Mouse (Mus musculus) heart, embryonic 12.5 days (tissue): ENCODE measurements at regions not wholly inside any gene's neighbourhood (a gene's known extent, or its start where the extent isn't known, plus 50 kb on each side); places are given as distances from the start of the nearest gene placed in this dataset.

ENCODE experiments used
- ATAC-seq: fragments of 200-750 bp; cut with Nextera tagmentation; 2 replicates; pipeline ENCODE4 v1.8.0; 2017; ENCODE audit warnings: moderate TSS enrichment, moderate library complexity; ENCODE audit not compliant: insufficient number of reproducible peaks, low FRiP score
- H3K27ac ChIP-seq: fragments of 300-500 bp; sonication (generic); 2 replicates; pipeline ENCODE4 v1.5.1; 2016; ENCODE audit warnings: mild to moderate bottlenecking, moderate library complexity; ENCODE audit not compliant: poor library complexity, severe bottlenecking
- H3K27me3 ChIP-seq: fragments of 300-500 bp; sonication (generic); replicated peaks from 2 replicates; pipeline ENCODE4 v1.6.1; 2016; ENCODE audit warnings: mild to moderate bottlenecking, moderate library complexity
- H3K36me3 ChIP-seq: fragments of 300-500 bp; sonication (generic); 2 replicates; pipeline ENCODE4 v1.6.1; 2016; ENCODE audit warnings: mild to moderate bottlenecking, moderate library complexity
- H3K4me1 ChIP-seq: fragments of 300-500 bp; sonication (generic); replicated peaks from 2 replicates; pipeline ENCODE4 v1.6.1; 2016; ENCODE audit warnings: mild to moderate bottlenecking
- H3K4me2 ChIP-seq: fragments of 300-500 bp; sonication (generic); 2 replicates; pipeline ENCODE4 v1.6.1; 2016; ENCODE audit warnings: mild to moderate bottlenecking, moderate library complexity
- H3K4me3 ChIP-seq: fragments of 300-500 bp; sonication (generic); 2 replicates; pipeline ENCODE4 v1.5.1; 2016; ENCODE audit warnings: mild to moderate bottlenecking
- H3K9ac ChIP-seq: fragments of 300-500 bp; sonication (generic); 2 replicates; pipeline ENCODE4 v1.6.1; 2016; ENCODE audit warnings: mild to moderate bottlenecking, moderate library complexity
- H3K9me3 ChIP-seq: fragments of 300-500 bp; sonication (generic); replicated peaks from 2 replicates; pipeline ENCODE4 v1.6.1; 2016; ENCODE audit warnings: mild to moderate bottlenecking, moderate library complexity
- WGBS: fragments of 180-500 bp; shearing (Covaris S2); methylation state at CpG from one replicate; pipeline ENCODE4 v1.1.7; 2016; 5-methylcytosine and 5-hydroxymethylcytosine counted together

- no peaks in the 10 kb centered on the region for H3K27me3 ChIP-seq
- H3K27ac ChIP-seq, result no peak overlapping the region
- no peaks in the 10 kb centered on the region for H3K36me3 ChIP-seq
- no peak overlapping the region for H3K9ac ChIP-seq
- no peaks in the 10 kb centered on the region for H3K4me1 ChIP-seq
- 91% methylated on average over 4 of the region's 4 CpGs for WGBS
- no peak overlapping the region for H3K4me2 ChIP-seq
- H3K9me3 ChIP-seq, result peaks cover 8% of the 10 kb centered on the region
- H3K4me3 ChIP-seq, result no peak overlapping the region
- ATAC-seq, result no peak
These were observed 67.6 kb upstream of the 1700021F07Rik start for GRCm38 (mm10) chr2:173454741-173455140.

- no peak for ATAC-seq
- no peaks in the 10 kb centered on the region for H3K27me3 ChIP-seq
- H3K9me3 ChIP-seq, result peaks cover 8% of the 10 kb centered on the region
- no peak overlapping the region for H3K27ac ChIP-seq
- 85% methylated on average over 12 of the region's 12 CpGs for WGBS
- H3K36me3 ChIP-seq, result no peaks in the 10 kb centered on the region
- H3K4me3 ChIP-seq, result no peak overlapping the region
- no peak overlapping the region for H3K9ac ChIP-seq
- H3K4me2 ChIP-seq, result no peak overlapping the region
- H3K4me1 ChIP-seq, result no peaks in the 10 kb centered on the region
These were observed 67.2 kb upstream of the 1700021F07Rik start for GRCm38 (mm10) chr2:173455216-173455615.

- no peaks in the 10 kb centered on the region for H3K36me3 ChIP-seq
- no peak overlapping the region for H3K27ac ChIP-seq
- no peaks in the 10 kb centered on the region for H3K27me3 ChIP-seq
- no peak overlapping the region for H3K9ac ChIP-seq
- no peak overlapping the region for H3K4me3 ChIP-seq
- H3K4me2 ChIP-seq, result no peak overlapping the region
- peaks cover 8% of the 10 kb centered on the region for H3K9me3 ChIP-seq
- ATAC-seq, result no peak
- 74% methylated on average over 7 of the region's 7 CpGs for WGBS
- H3K4me1 ChIP-seq, result no peaks in the 10 kb centered on the region
These were observed 66.3 kb upstream of the 1700021F07Rik start for GRCm38 (mm10) chr2:173456083-173456482.

GRCm38 (mm10) chr2:173456924-173457623 is 65.3 kb upstream of the 1700021F07Rik start:
- H3K4me2 ChIP-seq, result no peak overlapping the region
- 79% methylated on average over 9 of the region's 9 CpGs for WGBS
- H3K4me1 ChIP-seq, result no peaks in the 10 kb centered on the region
- ATAC-seq, result no peak
- no peak overlapping the region for H3K9ac ChIP-seq
- H3K9me3 ChIP-seq, result peaks cover 8% of the 10 kb centered on the region
- H3K27ac ChIP-seq, result no peak overlapping the region
- H3K27me3 ChIP-seq, result no peaks in the 10 kb centered on the region
- H3K4me3 ChIP-seq, result no peak overlapping the region
- no peaks in the 10 kb centered on the region for H3K36me3 ChIP-seq

GRCm38 (mm10) chr2:173457624-173458320 is 64.6 kb upstream of the 1700021F07Rik start:
- Histone ChIP-seq H3K4me3 (no peak overlapping the region), H3K4me2 (no peak overlapping the region), H3K36me3 (no peaks in the 10 kb centered on the region), H3K9me3 (peaks cover 8% of the 10 kb centered on the region), H3K9ac (no peak overlapping the region), H3K27ac (no peak overlapping the region), H3K4me1 (no peaks in the 10 kb centered on the region), H3K27me3 (no peaks in the 10 kb centered on the region)
- no peak for ATAC-seq
- WGBS, result 88% methylated on average over 18 of the region's 18 CpGs

- no peak overlapping the region for H3K9ac ChIP-seq
- 79% methylated on average over 12 of the region's 12 CpGs for WGBS
- H3K27ac ChIP-seq, result no peak overlapping the region
- H3K9me3 ChIP-seq, result peaks cover 8% of the 10 kb centered on the region
- no peaks in the 10 kb centered on the region for H3K36me3 ChIP-seq
- no peak overlapping the region for H3K4me3 ChIP-seq
- no peaks in the 10 kb centered on the region for H3K4me1 ChIP-seq
- no peaks in the 10 kb centered on the region for H3K27me3 ChIP-seq
- no peak overlapping the region for H3K4me2 ChIP-seq
- no peak for ATAC-seq
These were observed 63.5 kb upstream of the 1700021F07Rik start for GRCm38 (mm10) chr2:173458861-173459260.

- Histone ChIP-seq H3K9ac (no peak overlapping the region), H3K27ac (no peak overlapping the region), H3K36me3 (no peaks in the 10 kb centered on the region), H3K9me3 (no peaks in the 10 kb centered on the region), H3K4me3 (no peak overlapping the region), H3K4me1 (no peaks in the 10 kb centered on the region), H3K4me2 (no peak overlapping the region), H3K27me3 (no peaks in the 10 kb centered on the region)
- no peak for ATAC-seq
- WGBS, result 92% methylated on average over 9 of the region's 9 CpGs
These were observed 59.1 kb upstream of the 1700021F07Rik start for GRCm38 (mm10) chr2:173463313-173463712.

- H3K9ac ChIP-seq, result no peak overlapping the region
- ATAC-seq, result no peak
- no peaks in the 10 kb centered on the region for H3K27me3 ChIP-seq
- H3K9me3 ChIP-seq, result no peaks in the 10 kb centered on the region
- H3K27ac ChIP-seq, result no peak overlapping the region
- no peak overlapping the region for H3K4me2 ChIP-seq
- H3K4me3 ChIP-seq, result no peak overlapping the region
- 84% methylated on average over 2 of the region's 2 CpGs for WGBS
- H3K4me1 ChIP-seq, result no peaks in the 10 kb centered on the region
- H3K36me3 ChIP-seq, result no peaks in the 10 kb centered on the region
These were observed 57.8 kb upstream of the 1700021F07Rik start for GRCm38 (mm10) chr2:173464562-173464961.

GRCm38 (mm10) chr2:173465006-173465620 is 57.3 kb upstream of the 1700021F07Rik start:
- ATAC-seq, result no peak

GRCm38 (mm10) chr2:173468136-173468535 is 54.2 kb upstream of the 1700021F07Rik start:
- no peak for ATAC-seq
- Histone ChIP-seq H3K4me3 (no peak overlapping the region), H3K27ac (no peak overlapping the region), H3K27me3 (no peaks in the 10 kb centered on the region), H3K9ac (no peak overlapping the region), H3K4me2 (no peak overlapping the region), H3K9me3 (no peaks in the 10 kb centered on the region), H3K36me3 (no peaks in the 10 kb centered on the region), H3K4me1 (no peaks in the 10 kb centered on the region)
- 82% methylated on average over 3 of the region's 3 CpGs for WGBS

More at GRCm38 (mm10) chr2:173465006-173465620, 57.3 kb upstream of the 1700021F07Rik start:
- no peaks in the 10 kb centered on the region for H3K27me3 ChIP-seq
- H3K4me1 ChIP-seq, result no peaks in the 10 kb centered on the region
- 66% methylated on average over 6 of the region's 6 CpGs for WGBS
- H3K27ac ChIP-seq, result no peak overlapping the region
- H3K9me3 ChIP-seq, result no peaks in the 10 kb centered on the region
- no peak overlapping the region for H3K4me2 ChIP-seq
- H3K36me3 ChIP-seq, result no peaks in the 10 kb centered on the region
- H3K9ac ChIP-seq, result no peak overlapping the region
- H3K4me3 ChIP-seq, result no peak overlapping the region

GRCm38 (mm10) chr2:173469756-173470155 is 52.6 kb upstream of the 1700021F07Rik start:
- Histone ChIP-seq H3K27me3 (no peaks in the 10 kb centered on the region), H3K4me2 (no peak overlapping the region), H3K36me3 (no peaks in the 10 kb centered on the region), H3K4me3 (no peak overlapping the region), H3K27ac (no peak overlapping the region), H3K4me1 (no peaks in the 10 kb centered on the region), H3K9me3 (no peaks in the 10 kb centered on the region), H3K9ac (no peak overlapping the region)
- ATAC-seq, result no peak
- 70% methylated on average over 7 of the region's 7 CpGs for WGBS
